Mouse (Mus musculus) testis, adult 2 months (tissue): ENCODE data around the gene Vars2.

Experiments
- CTCF ChIP-seq: fragments of 200-500 bp; IDR thresholded peaks from 2 replicates; pipeline ENCODE4 v1.5.1; 2012; ENCODE audit warnings: low read depth, mild to moderate bottlenecking, inconsistent platforms, low read length, moderate library complexity; ENCODE audit not compliant: control insufficient read depth, insufficient read depth, insufficient replicate concordance
- POLR2A ChIP-seq: fragments of 200-500 bp; IDR thresholded peaks from 2 replicates; pipeline ENCODE4 v1.6.1; 2012; ENCODE audit warnings: low read depth, mild to moderate bottlenecking, inconsistent platforms, low read length, moderate library complexity; ENCODE audit not compliant: control insufficient read depth

DNA sequence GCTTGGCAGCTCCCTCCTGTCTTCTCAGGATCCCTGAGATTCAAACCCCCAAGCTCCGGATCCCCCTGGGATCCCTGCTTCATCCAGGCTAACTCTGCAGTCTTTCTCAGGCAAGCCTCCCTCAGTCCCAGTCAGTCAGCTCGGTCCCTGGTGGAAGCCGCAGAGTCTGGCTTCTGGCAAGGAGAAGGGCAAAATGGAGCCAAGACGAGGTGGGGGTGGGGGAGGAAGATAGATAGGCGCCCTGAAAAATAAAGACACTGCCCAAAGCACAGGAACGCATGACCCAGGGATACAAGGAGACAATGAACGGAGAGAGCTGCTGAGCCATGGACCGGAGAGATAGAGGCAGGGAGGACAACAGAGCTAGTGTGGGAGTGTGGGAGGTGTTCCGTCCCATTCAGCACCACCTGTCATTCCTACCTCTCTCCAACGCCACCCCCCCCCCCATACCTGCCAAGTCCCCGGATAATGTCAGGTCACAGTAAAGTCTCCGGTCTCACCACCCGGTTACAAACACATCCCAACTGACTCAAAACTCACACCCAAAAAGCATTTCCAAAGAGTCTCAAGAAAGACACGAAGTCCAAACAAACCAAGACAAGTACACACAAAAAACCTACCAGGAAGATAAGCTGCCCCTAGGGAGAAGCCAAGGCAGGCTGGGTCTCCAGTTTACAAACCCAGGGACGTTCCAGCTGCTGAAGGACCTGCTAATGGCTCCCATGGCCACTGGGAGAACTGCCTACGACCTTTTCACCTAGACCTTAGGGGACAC lies 34.0 kb upstream of the Vars2 start:
- no peak for TF ChIP-seq CTCF
- no peak for TF ChIP-seq POLR2A
